In the genomic region with DNA sequence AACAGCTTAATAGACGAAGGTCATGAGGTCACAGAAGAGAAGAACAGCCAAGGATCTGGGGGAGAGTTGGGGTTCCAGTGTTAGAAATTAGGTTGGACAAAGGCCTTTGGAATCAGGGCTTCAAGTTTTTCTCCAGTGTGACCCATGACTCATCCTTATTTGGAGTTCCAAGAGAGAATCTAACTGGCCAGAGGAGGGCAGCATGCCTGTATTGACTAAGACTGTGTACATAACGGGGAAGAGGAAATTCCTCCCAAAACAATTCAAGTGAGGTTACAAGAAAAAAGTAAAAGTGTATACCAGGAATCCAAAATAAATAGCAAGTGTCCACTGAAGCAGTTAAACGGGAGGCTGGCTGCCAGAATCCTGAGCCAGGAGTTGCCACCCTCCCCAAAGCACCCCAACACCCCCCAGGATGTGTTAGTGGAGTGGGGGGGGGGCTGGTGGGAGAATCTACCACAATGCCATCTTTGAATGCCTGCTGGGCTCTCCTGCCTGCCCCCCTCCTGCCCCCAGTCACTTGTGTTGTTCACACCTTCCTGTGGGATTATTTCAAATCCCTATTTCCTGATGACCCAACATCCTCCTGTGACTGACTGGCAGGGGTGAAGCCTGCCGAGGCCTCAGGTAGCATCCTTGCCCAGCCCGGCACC, we compare ENCODE assay signal across 8 mouse cellular contexts. TPM values are rescaled to one million over a fixed set of nuclear protein-coding genes. Genes with fewer than 3 reads are reported as not detected.
DNase-seq lines count a peak whose midpoint lies in the region; ATAC-seq and TF ChIP-seq lines count a peak whose summit lies in the region.

No protein-coding gene starts in this region.

- no peak overlapping the region for H3K4me2 ChIP-seq in embryonic facial prominence, embryonic 14.5 days (ENCODE audit: low read depth, low read length)
- no peak overlapping the region for H3K4me2 ChIP-seq in lung, embryonic 16.5 days (ENCODE audit: low read depth, low read length)

- peaks cover 17% of the 10 kb centered on the region for H3K27me3 ChIP-seq in G1E (ENCODE audit: insufficient read depth, low read length)
- no peaks in the 10 kb centered on the region for H3K27me3 ChIP-seq in embryonic facial prominence, embryonic 14.5 days (replicated peaks; ENCODE audit: control insufficient read depth, insufficient read depth, low read length)
- no peaks in the 10 kb centered on the region for H3K27me3 ChIP-seq in lung, embryonic 16.5 days (ENCODE audit: control insufficient read depth, insufficient read depth, low read depth, low read length)

- no peak for TF ChIP-seq CTCF in G1E (IDR thresholded peaks at IDR 0.05; ENCODE audit: low read depth, low read length)

- H3K27ac ChIP-seq in embryonic facial prominence, embryonic 14.5 days (replicated peaks; ENCODE audit: low read depth, low read length), result no peak overlapping the region
- H3K27ac ChIP-seq in lung, embryonic 16.5 days (ENCODE audit: low read length), result peak overlapping the region; percentile 25; the same call in 1 of the 2 replicates

- H3K4me3 ChIP-seq in G1E (ENCODE audit: low read depth, low read length), result no peak overlapping the region
- H3K4me3 ChIP-seq in embryonic facial prominence, embryonic 14.5 days (ENCODE audit: low read depth, low read length), result no peak overlapping the region
- no peak overlapping the region for H3K4me3 ChIP-seq in lung, embryonic 16.5 days (ENCODE audit: low read length)

- no peaks in the 10 kb centered on the region for H3K9me3 ChIP-seq in G1E (replicated peaks)
- H3K9me3 ChIP-seq in embryonic facial prominence, embryonic 14.5 days (ENCODE audit: control insufficient read depth, low read length), result no peaks in the 10 kb centered on the region
- H3K9me3 ChIP-seq in lung, embryonic 16.5 days (ENCODE audit: control insufficient read depth, low read length), result no peaks in the 10 kb centered on the region

- no peak for DNase-seq in G1E (ENCODE audit: low spot score)
- DNase-seq in adrenal gland, adult 2 months, result peak; percentile 81
- peak; percentile 93 for DNase-seq in embryonic facial prominence, embryonic 14.5 days (ENCODE audit: low spot score)
- DNase-seq in heart, postnatal 10 days, result peak; percentile 84
- peak; percentile 78 to 81 for DNase-seq in kidney, postnatal 36 days
- DNase-seq in right cerebral cortex, adult 2 months (ENCODE audit: low spot score in 2 of 2), result peak; percentile 58 to 70
- DNase-seq in spleen, adult 18-20 months, result no peak

- intact Hi-C loops in heart, postnatal 10 days (cut with DNase I), result loop anchor here (2.0 to 10.0 kb wide), 3 partner anchors 129 to 293 kb away; a partner anchor contains a TSS

- no peak overlapping the region for H3K9ac ChIP-seq in embryonic facial prominence, embryonic 14.5 days (ENCODE audit: low read depth, low read length)
- H3K9ac ChIP-seq in lung, embryonic 16.5 days (ENCODE audit: low read length), result no peak overlapping the region

- WGBS in embryonic facial prominence, embryonic 14.5 days, result 26% methylated on average over 5 of the region's 5 CpGs
- 32% methylated on average over 5 of the region's 5 CpGs for WGBS in lung, embryonic 16.5 days

- no peaks in the 10 kb centered on the region; the same call in 1 of the 2 replicates for H3K4me1 ChIP-seq in G1E (ENCODE audit: insufficient read depth, low read depth, low read length)
- peaks cover 20% of the 10 kb centered on the region for H3K4me1 ChIP-seq in embryonic facial prominence, embryonic 14.5 days (ENCODE audit: control insufficient read depth, insufficient read depth, low read length)
- peaks cover 23% of the 10 kb centered on the region for H3K4me1 ChIP-seq in lung, embryonic 16.5 days (replicated peaks; ENCODE audit: control insufficient read depth, insufficient read depth, low read length)

- ATAC-seq in G1E (ENCODE audit: extremely low read depth, insufficient number of reproducible peaks, low FRiP score, poor library complexity, severe bottlenecking), result 0 out of 2 replicates have a peak, but pooled peaks have one; percentile 45
- ATAC-seq in embryonic facial prominence, embryonic 14.5 days (ENCODE audit: low read depth), result peak; percentile 84
- peak; percentile 60; the same call in 1 of the 2 replicates for ATAC-seq in lung, embryonic 16.5 days (ENCODE audit: low read depth)

- H3K36me3 ChIP-seq in G1E (replicated peaks), result no peaks in the 10 kb centered on the region
- no peaks in the 10 kb centered on the region for H3K36me3 ChIP-seq in embryonic facial prominence, embryonic 14.5 days (ENCODE audit: control insufficient read depth, insufficient read depth, low read length)
- H3K36me3 ChIP-seq in lung, embryonic 16.5 days (ENCODE audit: control insufficient read depth, insufficient read depth, low read length), result no peaks in the 10 kb centered on the region

RNA-seq across cellular contexts. Expression of a gene that starts 31.9 kb away (rescaled TPM):
- total RNA-seq in G1E (2014; fragmentation: Nextera tagmentation), result 33.5 and 37.7 TPM in 2 replicates
- total RNA-seq in G1E (2017), result 43.7 and 43.8 TPM in 2 replicates
- 6.7 and 8.7 TPM in 2 replicates for polyA plus RNA-seq in G1E (2012)
- total RNA-seq in adrenal gland, adult 2 months (2021), result 1 to 10 TPM; 2.3 to 2.9 TPM
- 2.6 and 3.3 TPM in 2 replicates for polyA plus RNA-seq in adrenal gland, adult 2 months (2012; rRNA removed)
- polyA plus RNA-seq in embryonic facial prominence, embryonic 14.5 days (2014; fragmentation: Nextera tagmentation; extraction: Ambion mirVana), result 35.0 and 40.0 TPM in 2 replicates
- total RNA-seq in heart, postnatal 10 days (2021), result 1 to 10 TPM; 3.1 to 4.6 TPM
- 46.6 and 48.6 TPM in 2 replicates for polyA plus RNA-seq in lung, embryonic 16.5 days (2015; fragmentation: Nextera tagmentation; extraction: Ambion mirVana)

Comparison
In these comparisons a context has a peak if more than half of its experiments do, and no peak if none do; other contexts are left out.
1. DNase-seq: peak in adrenal gland, adult 2 months (single experiment), embryonic facial prominence, embryonic 14.5 days (single experiment), heart, postnatal 10 days (2 of 2), kidney, postnatal 36 days (2 of 2) and right cerebral cortex, adult 2 months (2 of 2); none in G1E (single experiment) and spleen, adult 18-20 months (0 of 2).
2. Peak in every context shown above with its lines, with median percentiles within 50 percentile points of each other: ATAC-seq.